Mouse (Mus musculus) ovary, postnatal 36 days (tissue): ENCODE measurements at regions not wholly inside any gene's neighbourhood (a gene's known extent, or its start where the extent isn't known, plus 50 kb on each side); places are given as distances from the start of the nearest gene placed in this dataset.

Experiments used
- DNase-seq: peaks from one replicate; pipeline ENCODE4 v3.0.0; 2022; ENCODE audit warnings: low spot score, mixed read lengths

GRCm38 (mm10) chr4:12247994-12248393, 76.2 kb upstream of the Fam92a start:
- DNase-seq = no peak

- DNase-seq = no peak
Measured at GRCm38 (mm10) chr4:12246595-12246994, 74.8 kb upstream of the Fam92a start.

- peak; percentile 27 for DNase-seq
Measured at GRCm38 (mm10) chr4:12240941-12241571, 69.2 kb upstream of the Fam92a start.

- no peak for DNase-seq
Measured at GRCm38 (mm10) chr4:12230731-12231130, 58.9 kb upstream of the Fam92a start.
